Mouse (Mus musculus): Measurements from ENCODE around the gene Hsp90aa1. TPM values are rescaled to one million over a fixed set of nuclear protein-coding genes. Genes with fewer than 3 reads are reported as not detected.
"Not testable (repeated sequence)": the region's sequence is repeated elsewhere in the genome, so short reads cannot be mapped to it uniquely, and the experiment has no call there.

Hsp90aa1 gene
- total RNA-seq, 2 experiments from 2014 or later, result 45.5 to 89.1 TPM

DNA sequence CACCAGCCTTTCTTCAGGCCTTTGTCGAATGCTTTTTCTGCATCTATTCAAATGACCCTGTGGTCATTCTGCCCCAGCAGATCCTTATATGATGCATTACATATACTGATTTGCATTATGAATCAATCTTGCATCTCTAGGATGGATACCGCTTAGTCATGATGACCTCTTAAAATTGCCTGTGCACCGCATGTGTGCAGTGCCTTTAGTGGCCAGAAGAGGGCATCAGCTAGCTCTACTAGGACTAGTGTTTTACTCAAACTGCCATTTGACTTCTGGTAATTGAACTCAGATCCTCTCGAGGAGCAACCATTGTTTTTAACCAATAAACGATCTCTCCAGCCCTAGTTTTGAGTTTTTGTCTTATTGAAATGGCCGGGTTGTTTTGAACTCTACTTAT is 11.3 kb upstream of the Hsp90aa1 start:
- Histone ChIP-seq H3K27ac (no peak overlapping the region), H3K4me3 (no peak overlapping the region)
- no peak for DNase-seq
- peak; percentile 24; the same call in 1 of the 2 replicates for TF ChIP-seq CTCF (IDR thresholded peaks at IDR 0.05)
- intact Hi-C loops (cut with DNase I), result no loop called here

DNA sequence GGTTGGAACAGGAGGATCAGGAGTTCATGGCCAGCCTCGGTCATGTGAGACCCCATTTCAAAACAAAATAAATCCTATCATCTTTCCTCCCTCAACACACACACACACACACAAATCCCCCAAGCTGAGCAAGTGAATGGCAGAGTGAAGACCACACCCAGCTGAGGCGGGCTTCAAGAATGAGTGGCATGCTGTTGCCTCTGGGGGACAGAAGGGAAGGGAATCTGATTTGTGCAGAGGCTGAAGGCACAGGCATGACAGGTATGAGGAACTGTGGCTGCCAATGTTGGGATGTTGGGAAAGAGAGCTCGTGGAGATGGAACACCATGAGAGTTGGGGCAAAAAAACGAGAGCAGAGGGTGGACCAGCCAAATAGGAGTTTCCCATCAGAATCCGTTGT is 8.7 kb upstream of the Hsp90aa1 start:
- no peak overlapping the region for H3K4me3 ChIP-seq
- no peak for DNase-seq
- intact Hi-C loops (cut with DNase I), result no loop called here

DNA sequence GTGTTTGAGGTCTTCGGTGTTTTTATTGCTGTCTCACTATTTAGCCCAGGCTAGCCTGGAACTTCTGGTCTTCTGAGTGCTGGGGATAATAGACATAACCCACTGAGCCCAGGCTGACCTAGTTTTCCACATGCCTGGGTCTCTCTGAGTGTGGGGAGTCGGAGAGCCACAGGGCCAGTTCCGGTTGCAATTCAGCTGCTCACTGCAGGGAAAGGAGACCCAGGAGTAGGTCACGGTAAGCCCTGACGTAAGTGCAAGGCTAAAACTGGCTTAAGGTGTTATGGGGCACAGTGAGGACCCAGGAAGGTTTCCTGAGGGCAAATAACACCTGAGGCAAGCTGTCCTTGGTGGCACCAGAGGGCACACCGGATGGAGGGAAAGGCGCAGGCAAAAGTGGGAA is 4.9 kb upstream of the Hsp90aa1 start:
- peak overlapping the region; percentile 86 for H3K27ac ChIP-seq
- H3K4me3 ChIP-seq, result peak overlapping the region; percentile 70; the same call in 1 of the 2 replicates
- TF ChIP-seq CTCF (IDR thresholded peaks at IDR 0.05), result no peak
- DNase-seq, result no peak
- intact Hi-C loops (cut with DNase I), result loop anchor here (2.0 kb wide), 1 partner anchor 31 kb away; no protein-coding TSS in a partner anchor

More for the DNA sequence above, 8.7 kb upstream of the Hsp90aa1 start:
- no peak for TF ChIP-seq CTCF (IDR thresholded peaks at IDR 0.05)
- H3K27ac ChIP-seq, result no peak overlapping the region

DNA sequence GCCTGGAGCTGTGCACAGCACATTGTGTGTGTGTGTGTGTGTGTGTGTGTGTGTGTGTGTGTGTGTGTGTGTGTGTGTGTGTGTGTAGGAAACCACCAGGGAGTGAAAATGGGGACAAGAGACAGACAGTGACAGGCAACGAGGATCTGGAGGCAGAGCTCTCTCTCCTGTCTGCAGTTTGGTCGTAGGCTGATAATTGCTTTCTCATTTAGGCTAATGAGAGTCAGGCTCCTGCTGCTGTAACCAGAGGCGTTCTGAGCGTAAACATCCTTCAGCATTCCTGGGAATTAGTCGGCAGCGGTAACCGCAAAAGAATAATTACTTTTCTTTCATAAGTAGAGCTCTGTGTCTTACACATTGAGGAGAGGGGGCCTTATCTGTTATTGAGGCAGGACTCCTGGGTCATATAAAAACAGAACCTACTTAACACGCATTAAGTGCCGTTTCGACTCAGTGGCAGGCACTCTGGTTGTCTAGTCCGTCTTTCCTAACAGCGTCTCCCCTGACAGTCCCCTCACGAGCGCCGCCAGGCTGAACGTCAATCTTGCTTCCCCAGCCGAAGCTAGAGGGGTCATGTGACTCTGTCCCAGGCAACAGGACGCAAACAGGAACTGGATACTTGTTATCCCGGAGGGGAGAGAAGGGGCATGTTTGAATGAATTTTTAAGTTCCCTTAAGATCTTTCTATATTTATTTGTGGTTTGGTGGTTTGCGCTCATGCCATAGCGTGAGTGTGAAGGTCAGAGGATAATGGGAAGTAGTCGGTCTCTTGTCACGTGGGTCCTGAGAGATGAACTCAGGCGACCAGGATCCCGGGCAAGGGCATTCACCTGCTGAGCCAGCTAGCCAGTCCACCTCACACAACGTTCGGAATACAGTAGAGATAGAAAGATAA is 4.1 kb upstream of the Hsp90aa1 start:
- H3K4me3 ChIP-seq, result peak overlapping the region; percentile 70
- intact Hi-C loops (cut with DNase I), result loop anchor here (2.0 kb wide), 1 partner anchor 32 kb away; no protein-coding TSS in a partner anchor
- peak; percentile 82 for DNase-seq
- peak; percentile 28; the same call in 1 of the 2 replicates for TF ChIP-seq CTCF (IDR thresholded peaks at IDR 0.05)
- H3K27ac ChIP-seq, result peak overlapping the region; percentile 86

DNA sequence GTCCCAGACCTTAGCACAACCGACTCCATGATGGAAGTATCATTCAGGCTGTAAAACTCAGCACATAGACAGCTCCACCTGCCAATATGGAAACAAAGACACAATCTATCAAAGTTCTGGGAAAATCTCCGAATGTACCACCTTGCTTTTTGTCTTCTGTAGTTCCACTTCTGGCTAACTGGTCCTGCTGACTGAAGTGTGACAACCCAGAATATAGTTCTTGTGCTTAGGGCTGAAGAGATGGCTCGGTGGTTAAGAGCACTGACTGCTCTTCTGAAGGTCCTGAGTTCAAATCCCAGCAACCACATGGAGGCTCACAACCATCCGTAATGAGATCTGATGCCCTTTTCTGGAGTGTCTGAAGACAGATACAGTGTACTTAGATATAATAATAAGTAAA is 2.9 kb upstream of the Hsp90aa1 start:
- H3K4me3 ChIP-seq; intact Hi-C loops (cut with DNase I); H3K27ac ChIP-seq; DNase-seq: not testable (repeated sequence)

DNA sequence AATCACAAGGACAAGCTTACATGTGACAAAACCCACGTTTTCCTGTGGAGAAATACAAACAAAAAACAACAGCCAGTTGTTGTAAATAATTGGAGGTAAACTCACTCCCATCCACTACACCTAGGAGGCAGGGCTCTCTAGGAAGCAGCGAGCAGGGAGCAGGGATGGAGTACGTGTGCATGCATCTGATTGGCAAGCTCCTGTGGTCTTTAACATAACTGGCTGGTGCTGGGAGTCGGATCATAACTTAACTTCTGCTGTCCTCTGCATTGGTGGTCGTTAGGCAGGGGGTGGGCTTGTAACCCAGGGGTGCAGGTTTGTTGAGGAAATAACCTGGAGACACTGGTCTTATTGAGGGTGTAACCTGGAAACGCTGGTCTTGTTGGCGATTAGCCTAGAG is 1.2 kb upstream of the Hsp90aa1 start:
- intact Hi-C loops (cut with DNase I), result loop anchor here (2.0 to 5.0 kb wide), 3 partner anchors 139 to 285 kb away; no protein-coding TSS in a partner anchor
- DNase-seq, result no peak

DNA sequence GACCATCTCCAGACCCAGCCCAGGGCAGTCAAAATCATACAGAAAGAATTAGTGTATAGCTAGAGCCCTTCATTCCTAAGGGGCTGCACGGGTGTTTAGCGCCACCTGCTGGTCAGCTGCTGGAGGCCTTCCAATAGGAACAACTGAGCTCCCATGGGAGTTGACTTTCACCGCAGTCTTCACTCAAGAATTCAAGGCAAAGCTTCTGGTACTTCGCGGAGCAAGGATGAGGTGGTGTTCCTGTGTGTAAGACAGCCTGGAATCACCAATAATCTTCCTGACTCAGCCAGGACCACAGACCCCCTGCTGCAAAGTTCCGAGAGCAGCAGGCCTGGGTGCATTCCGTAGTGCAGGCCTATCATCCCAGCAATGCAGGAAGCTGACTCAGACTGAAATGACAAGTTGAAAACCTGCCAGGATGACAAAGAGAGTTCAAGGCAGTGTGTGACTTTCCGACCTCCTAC is 512 bp upstream of the Hsp90aa1 start:
- DNase-seq, result peak; percentile 89
- 0 out of 2 replicates have a peak overlapping the region, but pooled peaks have one; percentile 25 for H3K27ac ChIP-seq
- intact Hi-C loops (cut with DNase I), result loop anchor here (2.0 to 5.0 kb wide), 3 partner anchors 140 to 284 kb away; no protein-coding TSS in a partner anchor
- no peak for TF ChIP-seq CTCF (IDR thresholded peaks at IDR 0.05)
- H3K4me3 ChIP-seq, result peak overlapping the region; percentile 50; the same call in 1 of the 2 replicates

More for the DNA sequence above, 1.2 kb upstream of the Hsp90aa1 start:
- Histone ChIP-seq H3K4me3 (no peak overlapping the region), H3K27ac (no peak overlapping the region)
- TF ChIP-seq CTCF (IDR thresholded peaks at IDR 0.05), result no peak

DNA sequence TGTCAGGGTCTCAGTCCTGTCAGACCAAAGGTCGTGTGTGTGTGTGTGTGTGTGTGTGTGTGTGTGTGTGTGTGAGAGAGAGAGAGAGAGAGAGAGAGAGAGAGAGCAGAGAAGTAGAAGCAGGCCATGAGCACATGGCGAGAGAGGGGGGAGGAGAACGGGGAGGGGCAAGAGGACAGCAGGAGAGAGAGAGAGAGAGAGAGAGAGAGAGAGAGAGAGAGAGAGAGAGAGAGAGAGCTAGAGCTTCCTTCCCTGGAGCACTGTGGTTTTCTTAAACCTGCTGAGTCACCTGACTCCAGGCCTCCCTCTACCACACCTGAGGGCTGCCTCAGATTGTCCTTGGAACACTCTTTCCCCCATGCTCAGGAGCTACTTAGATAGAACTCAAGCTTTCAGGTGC is 1.2 kb downstream of the Hsp90aa1 start:
- H3K27ac ChIP-seq, H3K4me3 ChIP-seq, DNase-seq: not testable (repeated sequence)
- intact Hi-C loops (cut with DNase I), result loop anchor here (5.0 kb wide), 1 partner anchor 249 kb away; no protein-coding TSS in a partner anchor

DNA sequence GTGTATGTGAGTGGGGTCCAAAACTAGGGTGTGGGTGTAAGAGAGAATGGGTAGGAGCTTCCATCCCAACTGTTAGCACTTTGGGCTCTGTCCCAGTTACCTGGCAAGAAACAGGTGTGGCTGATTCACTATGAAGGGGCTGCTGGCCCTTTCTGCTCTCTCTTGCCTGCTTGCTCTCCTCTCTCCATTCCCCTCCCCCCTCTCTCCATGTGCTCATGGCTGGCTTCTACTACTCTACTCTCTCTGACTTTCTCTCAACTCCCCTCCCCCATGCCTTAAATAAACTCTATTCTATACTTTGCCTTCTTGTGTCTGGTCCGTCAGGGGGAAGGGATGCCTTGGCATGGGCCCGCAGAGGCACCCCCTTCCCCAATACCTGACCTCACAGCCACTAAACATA is 1.8 kb downstream of the Hsp90aa1 start:
- Histone ChIP-seq H3K4me3 (no peak overlapping the region), H3K27ac (no peak overlapping the region)
- TF ChIP-seq CTCF (IDR thresholded peaks at IDR 0.05), result no peak
- DNase-seq, result no peak
- intact Hi-C loops (cut with DNase I), result loop anchor here (5.0 kb wide), 1 partner anchor 248 kb away; no protein-coding TSS in a partner anchor

DNA sequence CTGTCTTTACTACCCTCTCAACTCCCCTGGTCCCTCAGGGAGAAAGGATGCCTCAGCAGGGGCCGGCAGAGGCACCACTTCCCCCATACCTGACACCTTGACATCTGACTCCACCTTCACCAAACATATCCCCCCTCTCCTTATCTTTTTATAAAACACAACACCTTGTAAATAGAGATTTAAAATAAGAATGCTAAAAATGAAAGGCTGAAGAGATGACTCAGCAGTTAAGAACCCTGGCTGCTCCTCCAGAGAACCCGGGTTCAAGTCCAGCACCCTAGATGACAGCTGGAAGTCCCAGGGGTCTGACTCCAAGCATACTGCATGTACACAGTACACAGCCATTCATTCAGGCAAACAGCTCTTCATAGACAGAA is 3.4 kb downstream of the Hsp90aa1 start:
- no peak for TF ChIP-seq CTCF (IDR thresholded peaks at IDR 0.05)
- no peak overlapping the region for H3K27ac ChIP-seq
- DNase-seq, result no peak
- intact Hi-C loops (cut with DNase I), result no loop called here
- H3K4me3 ChIP-seq, result no peak overlapping the region

DNA sequence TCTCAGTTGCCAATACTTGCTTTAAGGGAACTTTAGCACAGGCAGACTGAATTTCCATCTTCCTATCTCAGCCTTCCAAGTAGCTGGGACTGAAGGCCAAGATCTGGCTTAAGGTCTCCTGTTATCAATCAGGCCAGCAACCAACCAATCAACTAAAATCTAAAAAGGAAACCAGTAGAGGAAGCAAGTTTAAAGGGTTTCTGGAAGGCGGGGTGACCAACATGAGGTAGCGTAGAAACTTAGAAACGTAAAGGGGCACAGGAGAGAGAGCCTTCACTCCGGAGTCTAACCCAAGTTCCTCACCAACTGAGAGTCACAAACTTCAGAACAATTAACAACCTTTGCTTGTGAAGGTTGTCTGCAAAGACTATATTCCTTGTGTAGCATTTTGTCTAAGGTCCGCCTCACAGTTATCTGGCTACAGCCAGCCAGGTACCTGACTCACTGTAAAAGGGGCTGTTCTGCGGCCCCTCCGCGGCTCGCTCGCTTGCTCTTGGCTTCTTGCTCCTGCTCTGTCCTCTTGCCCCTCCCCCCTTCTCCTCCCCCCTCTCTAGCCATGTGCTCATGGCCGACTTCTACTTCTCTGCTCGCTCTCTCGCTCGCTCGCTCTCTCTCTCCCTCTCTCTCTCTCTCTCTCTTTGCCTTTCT is 3.9 kb downstream of the Hsp90aa1 start:
- no peak overlapping the region for H3K4me3 ChIP-seq
- intact Hi-C loops (cut with DNase I), result no loop called here
- DNase-seq, result no peak
- H3K27ac ChIP-seq, result no peak overlapping the region
- no peak for TF ChIP-seq CTCF (IDR thresholded peaks at IDR 0.05)

DNA sequence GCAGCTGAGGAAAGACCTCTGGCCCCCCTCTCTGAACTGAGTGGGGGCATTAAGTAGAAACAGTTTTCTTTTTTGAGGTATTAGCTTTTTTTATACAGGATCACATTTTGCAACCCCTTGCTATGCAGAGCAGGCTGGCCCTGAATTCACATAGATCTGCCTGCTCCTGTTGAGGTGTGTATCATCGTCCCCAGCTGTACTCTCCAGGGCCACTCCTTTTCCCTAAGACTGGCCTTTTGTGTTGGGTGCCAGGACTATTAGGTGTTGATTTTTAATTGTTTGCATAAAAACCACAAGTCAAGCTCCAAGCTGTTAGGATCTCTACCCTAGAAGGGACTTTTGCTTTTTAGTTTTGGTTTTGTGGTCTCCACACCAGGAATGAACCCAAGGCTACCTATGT is 4.4 kb downstream of the Hsp90aa1 start:
- no peak for DNase-seq
- intact Hi-C loops (cut with DNase I), result no loop called here
- Histone ChIP-seq H3K4me3 (no peak overlapping the region), H3K27ac (no peak overlapping the region)
- no peak for TF ChIP-seq CTCF (IDR thresholded peaks at IDR 0.05)

DNA sequence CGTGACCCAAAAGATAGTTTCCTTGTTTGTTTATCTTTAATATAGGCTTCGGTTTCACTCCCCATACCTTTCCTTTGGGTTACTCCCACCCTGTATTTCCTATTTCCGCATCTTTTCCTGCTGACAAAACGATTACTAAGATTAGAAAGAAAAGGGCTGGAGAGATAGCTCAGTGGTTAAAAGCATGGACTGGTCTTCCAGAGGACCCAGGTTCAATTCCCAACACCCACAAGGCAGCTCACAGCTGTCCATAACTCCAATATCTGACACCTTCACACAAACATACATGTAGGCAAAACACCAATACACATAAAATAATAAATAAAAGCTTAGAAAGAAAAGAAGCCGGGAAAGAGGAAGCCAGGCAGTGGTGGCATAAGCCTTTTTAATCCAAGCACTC is 5.1 kb downstream of the Hsp90aa1 start:
- H3K27ac ChIP-seq, result no peak overlapping the region
- TF ChIP-seq CTCF (IDR thresholded peaks at IDR 0.05), result no peak
- no peak overlapping the region for H3K4me3 ChIP-seq
- DNase-seq, result no peak
- intact Hi-C loops (cut with DNase I), result loop anchor here (2.0 kb wide), 1 partner anchor 97 kb away; the partner anchor contains the start of gene Dync1h1

Measured in gastrocnemius, adult 2 months (tissue).